Comparison of ENCODE assay signal across 7 mouse cellular contexts in genomic region chr7:109000315-109000954, GRCm38 (mm10). TPM values are rescaled to one million over a fixed set of nuclear protein-coding genes. Genes with fewer than 3 reads are reported as not detected.
A peak's percentile ranks its signal among the peaks of the same experiment; 100 is the strongest.
DNase-seq lines count a peak whose midpoint lies in the region; ATAC-seq and TF ChIP-seq lines count a peak whose summit lies in the region.

No protein-coding gene starts in this region.

- no peak overlapping the region for H3K9ac ChIP-seq in forebrain, embryonic 16.5 days (replicated peaks; ENCODE audit: low read depth, low read length)

- peak; percentile 49 for ATAC-seq in forebrain, embryonic 16.5 days

- no peaks in the 10 kb centered on the region for H3K9me3 ChIP-seq in forebrain, embryonic 16.5 days (ENCODE audit: control insufficient read depth, low read length)

- H3K4me2 ChIP-seq in forebrain, embryonic 16.5 days (ENCODE audit: low read length) = no peak overlapping the region

- no peak overlapping the region for H3K27ac ChIP-seq in forebrain, embryonic 16.5 days (ENCODE audit: low read length)

- no peaks in the 10 kb centered on the region for H3K4me1 ChIP-seq in lung, adult 2 months (ENCODE audit: control insufficient read depth, insufficient read depth, low read length)
- H3K4me1 ChIP-seq in forebrain, embryonic 16.5 days (replicated peaks; ENCODE audit: control insufficient read depth, insufficient read depth, low read length) = no peaks in the 10 kb centered on the region

- TF ChIP-seq CTCF in lung, adult 2 months (IDR thresholded peaks at IDR 0.05; ENCODE audit: insufficient read depth, low read length) = 0 out of 2 replicates have a peak, but pooled peaks have one; percentile 6

- no peak for DNase-seq in lung, adult 2 months
- DNase-seq in lung, postnatal 10 days = no peak
- peak; percentile 12 for DNase-seq in c-Kit-positive CD71-positive TER-119-positive erythroid progenitor cells, embryonic 14.5 days (ENCODE audit: low spot score)
- DNase-seq in lung, postnatal 14 days = peak; percentile 28
- peak; percentile 81 for DNase-seq in telencephalon, adult 2 months (ENCODE audit: low read depth, low spot score)
- no peak for DNase-seq in heart, postnatal 36 days

- intact Hi-C loops in heart, postnatal 36 days (cut with DNase I) = no loop called here

- no peaks in the 10 kb centered on the region for H3K36me3 ChIP-seq in forebrain, embryonic 16.5 days (ENCODE audit: control insufficient read depth, insufficient read depth)

- H3K4me3 ChIP-seq in lung, adult 2 months (replicated peaks; ENCODE audit: extremely low read depth, low read depth, low read length) = no peak overlapping the region
- H3K4me3 ChIP-seq in forebrain, embryonic 16.5 days (replicated peaks; ENCODE audit: low read length) = no peak overlapping the region

- no peak for TF ChIP-seq POLR2A in lung, adult 2 months (IDR thresholded peaks at IDR 0.05; ENCODE audit: borderline replicate concordance, extremely low read depth, low read depth, low read length)

- no peaks in the 10 kb centered on the region for H3K27me3 ChIP-seq in forebrain, embryonic 16.5 days (replicated peaks; ENCODE audit: control insufficient read depth, insufficient read depth, low read length)

- WGBS in lung, adult 2 months = 44% methylated on average over 4 of the region's 4 CpGs
- WGBS in forebrain, embryonic 16.5 days = 35% methylated on average over 4 of the region's 4 CpGs

RNA-seq across cellular contexts. Expression of gene Tub, which starts 50.3 kb away (rescaled TPM):
- 0.66 and 0.76 TPM in 2 replicates for polyA plus RNA-seq in lung, adult 2 months (2012; rRNA removed)
- polyA plus RNA-seq in forebrain, embryonic 16.5 days (2015; fragmentation: Nextera tagmentation; extraction: Ambion mirVana) = 49.4 and 57.8 TPM in 2 replicates
- under 1 TPM; 0.14 to 0.67 TPM for total RNA-seq in heart, postnatal 36 days (2021)

Comparison
In these comparisons a context has a peak if more than half of its experiments do, and no peak if none do; other contexts are left out.
1. DNase-seq: peak in c-Kit-positive CD71-positive TER-119-positive erythroid progenitor cells, embryonic 14.5 days (single experiment), lung, postnatal 14 days (single experiment) and telencephalon, adult 2 months (single experiment); none in lung, adult 2 months (single experiment), lung, postnatal 10 days (single experiment) and heart, postnatal 36 days (0 of 2).
2. RNA of gene Tub, which starts 50.3 kb away (polyA plus RNA-seq): 49.4 to 57.8 TPM in forebrain, embryonic 16.5 days; 0.66 to 0.76 TPM in lung, adult 2 months; every median in the first group is over 10 times any median in the second.